ENCODE assay signal across 8 mouse cellular contexts in the genomic region with DNA sequence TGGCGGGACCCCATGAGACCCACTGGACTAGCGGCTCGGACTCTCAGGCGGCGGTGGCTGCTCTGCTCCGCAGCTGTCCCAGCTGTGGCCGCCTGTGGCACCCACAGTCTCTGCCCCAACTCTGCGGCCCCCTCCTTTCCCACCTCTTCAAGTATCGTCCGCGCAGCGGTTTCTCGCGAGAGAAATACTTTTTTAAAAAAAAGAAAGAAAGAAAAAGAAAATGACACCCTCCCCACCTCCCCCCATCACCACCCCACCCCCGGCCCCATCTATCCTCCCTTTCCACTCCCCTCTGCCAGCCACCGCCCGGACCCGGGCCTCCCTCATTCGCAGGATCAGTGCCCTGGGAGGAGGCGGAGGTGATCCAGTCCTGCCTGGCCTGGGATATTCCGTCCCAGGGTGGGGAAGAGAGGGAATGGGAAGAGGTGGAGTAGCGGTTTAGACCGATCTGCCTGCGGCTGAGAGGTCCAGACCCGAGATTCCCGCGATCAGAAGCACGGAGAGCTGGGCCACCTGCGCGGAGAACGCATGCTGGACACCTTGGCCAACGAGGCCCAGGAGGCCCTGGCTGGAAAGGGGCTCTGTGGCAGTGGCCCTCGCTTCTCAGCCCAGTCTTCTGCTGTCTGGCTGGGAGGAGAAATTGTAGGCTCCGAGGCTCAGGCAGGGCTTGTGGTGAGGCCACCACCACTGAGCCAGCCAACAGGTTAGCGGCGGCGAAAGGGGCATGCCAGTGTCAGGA. TPM values are rescaled to one million over a fixed set of nuclear protein-coding genes. Genes with fewer than 3 reads are reported as not detected.
DNase-seq lines count a peak whose midpoint lies in the region; ATAC-seq and TF ChIP-seq lines count a peak whose summit lies in the region.

No protein-coding gene starts in this region.

- no peaks in the 10 kb centered on the region for H3K9me3 ChIP-seq in intestine, embryonic 15.5 days
- no peaks in the 10 kb centered on the region for H3K9me3 ChIP-seq in lung, embryonic 14.5 days (ENCODE audit: low read depth, low read length)

- peak; percentile 18 for DNase-seq in kidney, adult 18-20 months
- no peak for DNase-seq in kidney, adult 9 months
- peak; percentile 83 for DNase-seq in brain, embryonic 14.5 days (ENCODE audit: low read depth)
- peak; percentile 57 to 59 for DNase-seq in gastrocnemius, adult 8-10 months (ENCODE audit: low spot score in 2 of 2)
- peak; percentile 91 for DNase-seq in lung, embryonic 14.5 days
- DNase-seq in ovary, postnatal 14 days (ENCODE audit: low spot score), result peak; percentile 73
- no peak for DNase-seq in spleen, adult 12 weeks (ENCODE audit: low spot score)

- 2% methylated on average over 37 of the region's 37 CpGs for WGBS in intestine, embryonic 15.5 days
- 1% methylated on average over 37 of the region's 37 CpGs for WGBS in lung, embryonic 14.5 days

- H3K4me3 ChIP-seq in intestine, embryonic 15.5 days (replicated peaks), result peak overlapping the region; percentile 72
- peak overlapping the region; percentile 72 for H3K4me3 ChIP-seq in lung, embryonic 14.5 days (ENCODE audit: low read depth, low read length)

- no peak for TF ChIP-seq CTCF in brain, embryonic 14.5 days (IDR thresholded peaks at IDR 0.05; ENCODE audit: borderline replicate concordance, extremely low read depth, insufficient read depth, insufficient read length)
- TF ChIP-seq CTCF in lung, embryonic 14.5 days (IDR thresholded peaks at IDR 0.05; ENCODE audit: low read depth), result no peak

- H3K9ac ChIP-seq in intestine, embryonic 15.5 days, result peak overlapping the region; percentile 73
- peak overlapping the region; percentile 77 for H3K9ac ChIP-seq in lung, embryonic 14.5 days

- H3K27me3 ChIP-seq in intestine, embryonic 15.5 days (replicated peaks), result peaks cover 23% of the 10 kb centered on the region
- H3K27me3 ChIP-seq in lung, embryonic 14.5 days (ENCODE audit: insufficient read depth, low read length), result peaks cover 9% of the 10 kb centered on the region; the same call in 1 of the 2 replicates

- peaks cover 9% of the 10 kb centered on the region; the same call in 1 of the 2 replicates for H3K4me1 ChIP-seq in intestine, embryonic 15.5 days (replicated peaks)
- no peaks in the 10 kb centered on the region for H3K4me1 ChIP-seq in lung, embryonic 14.5 days (ENCODE audit: insufficient read depth)

- no peaks in the 10 kb centered on the region for H3K36me3 ChIP-seq in intestine, embryonic 15.5 days
- 0 out of 2 replicates have a peak, but pooled peaks cover 5% of the 10 kb centered on the region for H3K36me3 ChIP-seq in lung, embryonic 14.5 days (ENCODE audit: insufficient read depth)

- peak overlapping the region; percentile 79 for H3K4me2 ChIP-seq in intestine, embryonic 15.5 days (replicated peaks)
- H3K4me2 ChIP-seq in lung, embryonic 14.5 days, result peak overlapping the region; percentile 88

- H3K27ac ChIP-seq in intestine, embryonic 15.5 days, result peak overlapping the region; percentile 92
- peak overlapping the region; percentile 94 for H3K27ac ChIP-seq in lung, embryonic 14.5 days (ENCODE audit: low read depth)

- ATAC-seq in intestine, embryonic 15.5 days, result peak; percentile 88
- ATAC-seq in lung, embryonic 14.5 days (ENCODE audit: insufficient read depth), result peak; percentile 92

- peak; percentile 61; the same call in 1 of the 2 replicates for TF ChIP-seq POLR2A in brain, embryonic 14.5 days (IDR thresholded peaks at IDR 0.05; ENCODE audit: borderline replicate concordance, extremely low read depth, insufficient read depth, insufficient read length, poor library complexity, severe bottlenecking)

RNA-seq across cellular contexts. Expression of gene Fbn1, which starts 1.3 kb away (rescaled TPM):
- polyA plus RNA-seq in brain, embryonic 14.5 days (2012; rRNA removed), result 3.1 and 6.9 TPM in 2 replicates
- 10 to 100 TPM; 10.9 to 21.0 (median 17.8) TPM for total RNA-seq in gastrocnemius, adult 8-10 months (2022)
- polyA plus RNA-seq in intestine, embryonic 15.5 days (2015; fragmentation: Nextera tagmentation; extraction: Ambion mirVana), result 20.8 and 21.9 TPM in 2 replicates
- 52.4 and 53.1 TPM in 2 replicates for polyA plus RNA-seq in lung, embryonic 14.5 days (2014; fragmentation: Nextera tagmentation; extraction: Ambion mirVana)

RNA-seq across cellular contexts. Expression of gene Gm9913, which starts 1.6 kb away (rescaled TPM):
- 0.09 and 0.10 TPM in 2 replicates for polyA plus RNA-seq in brain, embryonic 14.5 days (2012; rRNA removed)
- not detected for total RNA-seq in gastrocnemius, adult 8-10 months (2022)
- 0.28 and 0.35 TPM in 2 replicates for polyA plus RNA-seq in intestine, embryonic 15.5 days (2015; fragmentation: Nextera tagmentation; extraction: Ambion mirVana)
- 0.42 and 0.68 TPM in 2 replicates for polyA plus RNA-seq in lung, embryonic 14.5 days (2014; fragmentation: Nextera tagmentation; extraction: Ambion mirVana)

Comparison
In these comparisons a context has a peak if more than half of its experiments do, and no peak if none do; other contexts are left out.
1. DNase-seq: peak in kidney, adult 18-20 months (single experiment), brain, embryonic 14.5 days (single experiment), gastrocnemius, adult 8-10 months (2 of 2), lung, embryonic 14.5 days (single experiment) and ovary, postnatal 14 days (single experiment); none in kidney, adult 9 months (single experiment) and spleen, adult 12 weeks (single experiment).